In the genomic region with DNA sequence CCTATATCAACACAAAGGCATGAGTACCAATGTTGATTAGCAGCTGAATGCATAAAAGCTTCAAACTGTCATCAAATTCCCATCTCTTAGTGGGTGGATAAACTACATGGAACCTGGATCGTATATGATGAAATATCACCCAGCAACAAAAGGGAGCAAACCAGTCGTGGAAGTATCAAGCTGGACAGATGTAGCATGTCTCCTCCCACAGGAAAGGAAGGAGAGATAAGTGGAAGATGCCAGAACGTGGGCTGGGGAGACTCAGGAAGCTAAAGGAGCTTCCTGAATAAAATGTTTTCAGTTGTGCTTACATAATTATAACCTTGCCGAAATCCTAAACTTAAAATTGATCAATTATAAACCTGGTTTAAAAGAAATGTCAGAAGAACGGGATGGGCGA, we compare ENCODE assay signal across 1 mouse cellular context.
TF ChIP-seq lines count a peak whose summit lies in the region.

No protein-coding gene starts in this region.

TF ChIP-seq in MEL, 35 proteins besides CTCF, POLR2A, EP300 and RAD21 (continued from another document):
- no peak for TF ChIP-seq JUND (IDR thresholded peaks at IDR 0.05; ENCODE audit: low read depth, low read length)
- TF ChIP-seq GATA1 (IDR thresholded peaks at IDR 0.05; ENCODE audit: low read depth, low read length) = peak; percentile 49
- no peak; the same call in 1 of the 2 replicates for TF ChIP-seq MAX (IDR thresholded peaks at IDR 0.05; ENCODE audit: low read length)
- TF ChIP-seq SMC3 (IDR thresholded peaks at IDR 0.05; ENCODE audit: low read depth, low read length) = no peak
- TF ChIP-seq NELFE (IDR thresholded peaks at IDR 0.05; ENCODE audit: low read depth, low read length) = no peak
